In the genomic region with DNA sequence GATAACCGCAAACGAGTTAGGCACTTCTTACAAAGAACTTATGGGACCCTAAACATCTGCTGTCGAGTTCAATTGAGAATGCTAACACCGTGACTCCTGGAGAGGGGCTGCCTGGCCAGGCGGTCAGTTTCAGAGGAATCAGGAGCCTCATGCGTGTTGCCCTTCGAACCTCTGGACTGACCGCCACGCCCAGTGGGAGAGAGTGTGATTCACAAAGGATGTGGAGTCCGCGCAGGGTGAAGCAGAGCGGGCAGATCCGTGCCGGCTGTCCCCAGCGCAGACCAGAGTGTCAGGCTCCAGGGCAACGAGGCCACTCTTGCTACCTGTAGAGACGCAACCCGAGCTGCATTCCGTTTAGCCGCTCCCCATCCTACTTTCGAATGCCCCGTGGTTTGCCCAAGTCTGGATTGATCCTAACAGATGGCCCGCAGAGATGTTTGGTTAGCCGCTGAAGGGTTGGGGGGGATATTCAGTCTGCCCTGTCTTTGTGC, we compare ENCODE assay signal across 8 mouse cellular contexts. TPM values are rescaled to one million over a fixed set of nuclear protein-coding genes. Genes with fewer than 3 reads are reported as not detected.
A peak's percentile ranks its signal among the peaks of the same experiment; 100 is the strongest.
DNase-seq lines count a peak whose midpoint lies in the region; ATAC-seq and TF ChIP-seq lines count a peak whose summit lies in the region.

No protein-coding gene starts in this region.

- peak overlapping the region; percentile 67 for H3K27ac ChIP-seq in bone marrow macrophage, adult 2 months (ENCODE audit: insufficient read depth, low read depth, low read length)
- peak overlapping the region; percentile 90 for H3K27ac ChIP-seq in embryonic facial prominence, embryonic 15.5 days (replicated peaks)
- H3K27ac ChIP-seq in heart, embryonic 12.5 days (ENCODE audit: poor library complexity, severe bottlenecking) = peak overlapping the region; percentile 79
- peak overlapping the region; percentile 92 for H3K27ac ChIP-seq in kidney, postnatal 0 days
- H3K27ac ChIP-seq in lung, postnatal 0 days (ENCODE audit: low read length) = peak overlapping the region; percentile 85

- no peaks in the 10 kb centered on the region for H3K9me3 ChIP-seq in embryonic facial prominence, embryonic 15.5 days (replicated peaks)
- no peaks in the 10 kb centered on the region for H3K9me3 ChIP-seq in heart, embryonic 12.5 days (replicated peaks)
- no peaks in the 10 kb centered on the region for H3K9me3 ChIP-seq in kidney, postnatal 0 days (replicated peaks; ENCODE audit: low read length)
- H3K9me3 ChIP-seq in lung, postnatal 0 days (ENCODE audit: low read length) = no peaks in the 10 kb centered on the region

- ATAC-seq in embryonic facial prominence, embryonic 15.5 days (ENCODE audit: insufficient number of reproducible peaks, low FRiP score, low TSS enrichment, low read depth) = no peak; the same call in 1 of the 2 replicates
- peak; percentile 38; the same call in 1 of the 2 replicates for ATAC-seq in heart, embryonic 12.5 days (ENCODE audit: insufficient number of reproducible peaks, low FRiP score)
- peak; percentile 62 for ATAC-seq in kidney, postnatal 0 days (replicated peaks; ENCODE audit: low FRiP score, low read depth)
- ATAC-seq in lung, postnatal 0 days = peak; percentile 28

- H3K4me3 ChIP-seq in bone marrow macrophage, adult 2 months (ENCODE audit: insufficient read depth, low read length) = peak overlapping the region; percentile 65
- H3K4me3 ChIP-seq in embryonic facial prominence, embryonic 15.5 days (replicated peaks) = peak overlapping the region; percentile 64
- peak overlapping the region; percentile 64 for H3K4me3 ChIP-seq in heart, embryonic 12.5 days
- peak overlapping the region; percentile 56 for H3K4me3 ChIP-seq in kidney, postnatal 0 days (replicated peaks; ENCODE audit: low read depth, low read length)
- H3K4me3 ChIP-seq in lung, postnatal 0 days (ENCODE audit: low read depth, low read length) = peak overlapping the region; percentile 58

- TF ChIP-seq CTCF in bone marrow macrophage, adult 2 months (IDR thresholded peaks at IDR 0.05; ENCODE audit: low read depth, low read length) = no peak
- no peak for TF ChIP-seq CTCF in kidney, postnatal 0 days (IDR thresholded peaks at IDR 0.05; ENCODE audit: low read depth)
- no peak for TF ChIP-seq CTCF in lung, postnatal 0 days (IDR thresholded peaks at IDR 0.05)

- peak; percentile 63 for DNase-seq in ES-CJ7 (ENCODE audit: low read depth, low spot score)
- DNase-seq in kidney, postnatal 0 days (ENCODE audit: low spot score) = peak; percentile 85
- DNase-seq in lung, postnatal 0 days (ENCODE audit: low spot score) = peak; percentile 78
- DNase-seq in ovary, postnatal 10 days (ENCODE audit: low spot score) = peak; percentile 29
- DNase-seq in thymus, postnatal 25 days = peak; percentile 50

- H3K4me2 ChIP-seq in embryonic facial prominence, embryonic 15.5 days (replicated peaks) = peak overlapping the region; percentile 74
- H3K4me2 ChIP-seq in heart, embryonic 12.5 days = peak overlapping the region; percentile 70
- peak overlapping the region; percentile 76 for H3K4me2 ChIP-seq in kidney, postnatal 0 days (ENCODE audit: low read length)
- peak overlapping the region; percentile 67 for H3K4me2 ChIP-seq in lung, postnatal 0 days (replicated peaks; ENCODE audit: low read depth, low read length)

- no peaks in the 10 kb centered on the region for H3K36me3 ChIP-seq in embryonic facial prominence, embryonic 15.5 days
- H3K36me3 ChIP-seq in heart, embryonic 12.5 days = no peaks in the 10 kb centered on the region
- no peaks in the 10 kb centered on the region for H3K36me3 ChIP-seq in kidney, postnatal 0 days (ENCODE audit: insufficient read depth, low read length)
- no peaks in the 10 kb centered on the region for H3K36me3 ChIP-seq in lung, postnatal 0 days (ENCODE audit: insufficient read depth, low read length)

- WGBS in embryonic facial prominence, embryonic 15.5 days = under 1% methylated on average over 24 of the region's 24 CpGs
- 0% methylated on average over 24 of the region's 24 CpGs for WGBS in heart, embryonic 12.5 days
- WGBS in kidney, postnatal 0 days = under 1% methylated on average over 24 of the region's 24 CpGs
- under 1% methylated on average over 24 of the region's 24 CpGs for WGBS in lung, postnatal 0 days

- no peak for TF ChIP-seq EP300 in lung, postnatal 0 days (IDR thresholded peaks at IDR 0.05)

- peaks cover 22% of the 10 kb centered on the region for H3K4me1 ChIP-seq in bone marrow macrophage, adult 2 months (ENCODE audit: control insufficient read depth, insufficient read depth, low read length)
- 0 out of 2 replicates have a peak, but pooled peaks cover 8% of the 10 kb centered on the region for H3K4me1 ChIP-seq in embryonic facial prominence, embryonic 15.5 days
- H3K4me1 ChIP-seq in heart, embryonic 12.5 days (replicated peaks) = peaks cover 7% of the 10 kb centered on the region
- peaks cover 5% of the 10 kb centered on the region; the same call in 1 of the 2 replicates for H3K4me1 ChIP-seq in kidney, postnatal 0 days (replicated peaks; ENCODE audit: insufficient read depth, low read length)
- H3K4me1 ChIP-seq in lung, postnatal 0 days (ENCODE audit: insufficient read depth, low read depth, low read length) = peaks cover 4% of the 10 kb centered on the region; the same call in 1 of the 2 replicates

- no peak for TF ChIP-seq POLR2A in bone marrow macrophage, adult 2 months (IDR thresholded peaks at IDR 0.05; ENCODE audit: borderline replicate concordance, low read depth, low read length)

- H3K27me3 ChIP-seq in embryonic facial prominence, embryonic 15.5 days = no peaks in the 10 kb centered on the region
- no peaks in the 10 kb centered on the region for H3K27me3 ChIP-seq in heart, embryonic 12.5 days (replicated peaks)
- H3K27me3 ChIP-seq in kidney, postnatal 0 days (ENCODE audit: insufficient read depth, low read length) = no peaks in the 10 kb centered on the region
- H3K27me3 ChIP-seq in lung, postnatal 0 days (replicated peaks; ENCODE audit: insufficient read depth, low read length) = no peaks in the 10 kb centered on the region

- H3K9ac ChIP-seq in embryonic facial prominence, embryonic 15.5 days = peak overlapping the region; percentile 59
- H3K9ac ChIP-seq in heart, embryonic 12.5 days = peak overlapping the region; percentile 83
- H3K9ac ChIP-seq in kidney, postnatal 0 days (ENCODE audit: low read depth, low read length) = peak overlapping the region; percentile 77
- H3K9ac ChIP-seq in lung, postnatal 0 days (replicated peaks; ENCODE audit: low read depth) = peak overlapping the region; percentile 43

RNA-seq across cellular contexts. Expression of a gene that starts 30.8 kb away (rescaled TPM):
- polyA plus RNA-seq in bone marrow macrophage, adult 2 months (2012; ENCODE audit: insufficient read depth, insufficient read length, missing spikeins) = not detected in 2 replicates
- 0.04 TPM in 1 of 2 replicates, not detected in the other for polyA plus RNA-seq in embryonic facial prominence, embryonic 15.5 days (2015; fragmentation: Nextera tagmentation; extraction: Ambion mirVana)
- not detected in 2 replicates for polyA plus RNA-seq in heart, embryonic 12.5 days (2016; fragmentation: Nextera tagmentation; extraction: Ambion mirVana)
- not detected in 2 replicates for polyA plus RNA-seq in kidney, postnatal 0 days (2015; fragmentation: Nextera tagmentation; extraction: Ambion mirVana)
- polyA plus RNA-seq in lung, postnatal 0 days (2015; fragmentation: Nextera tagmentation; extraction: Ambion mirVana) = not detected in 2 replicates

RNA-seq across cellular contexts. Expression of a gene that starts 44.6 kb away (rescaled TPM):
- 32.9 and 34.7 TPM in 2 replicates for polyA plus RNA-seq in bone marrow macrophage, adult 2 months (2012; ENCODE audit: insufficient read depth, insufficient read length, missing spikeins)
- polyA plus RNA-seq in embryonic facial prominence, embryonic 15.5 days (2015; fragmentation: Nextera tagmentation; extraction: Ambion mirVana) = 4.5 and 5.4 TPM in 2 replicates
- 6.3 and 7.6 TPM in 2 replicates for polyA plus RNA-seq in heart, embryonic 12.5 days (2016; fragmentation: Nextera tagmentation; extraction: Ambion mirVana)
- 6.1 and 6.2 TPM in 2 replicates for polyA plus RNA-seq in kidney, postnatal 0 days (2015; fragmentation: Nextera tagmentation; extraction: Ambion mirVana)
- 4.6 and 5.2 TPM in 2 replicates for polyA plus RNA-seq in lung, postnatal 0 days (2015; fragmentation: Nextera tagmentation; extraction: Ambion mirVana)

RNA-seq across cellular contexts. Expression of a gene that starts 52.2 kb away (rescaled TPM):
- not detected in 2 replicates for polyA plus RNA-seq in bone marrow macrophage, adult 2 months (2012; ENCODE audit: insufficient read depth, insufficient read length, missing spikeins)
- not detected in 2 replicates for polyA plus RNA-seq in embryonic facial prominence, embryonic 15.5 days (2015; fragmentation: Nextera tagmentation; extraction: Ambion mirVana)
- not detected in 2 replicates for polyA plus RNA-seq in heart, embryonic 12.5 days (2016; fragmentation: Nextera tagmentation; extraction: Ambion mirVana)
- polyA plus RNA-seq in kidney, postnatal 0 days (2015; fragmentation: Nextera tagmentation; extraction: Ambion mirVana) = not detected in 2 replicates
- not detected in 2 replicates for polyA plus RNA-seq in lung, postnatal 0 days (2015; fragmentation: Nextera tagmentation; extraction: Ambion mirVana)

Comparison
In these comparisons a context has a peak if more than half of its experiments do, and no peak if none do; other contexts are left out.
1. DNase-seq: peak in every context shown above with its lines; median percentile 85 in kidney, postnatal 0 days; 78 in lung, postnatal 0 days; 63 in ES-CJ7; 50 in thymus, postnatal 25 days; 29 in ovary, postnatal 10 days.